Mouse (Mus musculus) heart, postnatal 10 days (tissue): ENCODE results near the gene Mmaa. TPM values are rescaled to one million over a fixed set of nuclear protein-coding genes. Genes with fewer than 3 reads are reported as not detected.

Experiments
- DNase-seq, 2 experiments: peaks; one replicate each; pipeline ENCODE4 v3.0.0; 2021
- intact Hi-C: fragments of 180-260 bp; cut with DNase I; formaldehyde crosslinking; loops from one replicate; pipeline ENCODE4 v1.15.1; 2025
- total RNA-seq, 2 experiments: library from RNA; stranded (reverse); gene quantifications; 2 replicates each; pipeline ENCODE4 v1.2.3; 2021

The Mmaa gene
- total RNA-seq, 2 experiments from 2014 or later, result 23.6 to 24.6 TPM

- intact Hi-C loops, result no loop called here
- DNase-seq, result no peak
These were observed 67.5 kb downstream of the Mmaa start for GRCm38 (mm10) chr8:79227194-79227593.

GRCm38 (mm10) chr8:79226046-79226445, 68.7 kb downstream of the Mmaa start:
- intact Hi-C loops, result no loop called here
- no peak for DNase-seq

- no peak for DNase-seq
- intact Hi-C loops, result no loop called here
These were observed 69.2 kb downstream of the Mmaa start for GRCm38 (mm10) chr8:79225586-79225985.

GRCm38 (mm10) chr8:79224363-79224762, 70.4 kb downstream of the Mmaa start:
- DNase-seq, result no peak
- intact Hi-C loops, result no loop called here

- intact Hi-C loops, result no loop called here
- no peak for DNase-seq
These were observed 72.0 kb downstream of the Mmaa start for GRCm38 (mm10) chr8:79222752-79223141.

- intact Hi-C loops, result no loop called here
- peak in 1 of 2 experiments; percentile 32 for DNase-seq
These were observed 72.5 kb downstream of the Mmaa start for GRCm38 (mm10) chr8:79222106-79222751.

Other genes starting within 250 kb of the Mmaa start
- gene 1700011L22Rik, start 46.4 kb downstream of the Mmaa start, total RNA-seq, result not detected
- gene Smad1, start 104.6 kb upstream of the Mmaa start, total RNA-seq, result 10 to 100 TPM; 32.7 to 33.8 TPM